Mouse (Mus musculus) CH12.LX (cell line): ENCODE results near the gene Gbp3. TPM values are rescaled to one million over a fixed set of nuclear protein-coding genes. Genes with fewer than 3 reads are reported as not detected.

Experiments used
- DNase-seq: peaks from one replicate; pipeline ENCODE4 v3.0.0-alpha.2; 2013; ENCODE audit errors: extremely low read depth
- H3K27ac ChIP-seq: 2 replicates; pipeline ENCODE4 v1.5.1; 2012; ENCODE audit warnings: low read depth, mild to moderate bottlenecking, control low read depth, moderate library complexity; ENCODE audit not compliant: insufficient read depth
- H3K27me3 ChIP-seq: replicated peaks from 2 replicates; pipeline ENCODE3; 2012; ENCODE audit warnings: inconsistent platforms
- H3K36me3 ChIP-seq, 2 experiments: replicated peaks in 1 of 2; 2 replicates each; pipeline versions ENCODE3 to v1.6.1; 2012; ENCODE audit warnings: inconsistent platforms in 1 of 2, low read length in 1 of 2, mild to moderate bottlenecking in 1 of 2, mixed read lengths in 1 of 2, moderate library complexity in 1 of 2; ENCODE audit not compliant: control insufficient read depth in 1 of 2, insufficient read depth in 1 of 2
- H3K4me1 ChIP-seq, 2 experiments: 2 replicates each; pipeline ENCODE4 v1.6.1; 2012; ENCODE audit warnings: inconsistent platforms in 1 of 2, moderate library complexity in 1 of 2; ENCODE audit not compliant: insufficient read depth in 2 of 2, control insufficient read depth in 1 of 2
- H3K4me2 ChIP-seq: 2 replicates; pipeline ENCODE4 v1.6.1; 2012; ENCODE audit warnings: low read depth, mild to moderate bottlenecking, control low read depth; ENCODE audit not compliant: poor library complexity, insufficient read depth, severe bottlenecking
- H3K4me3 ChIP-seq, 3 experiments: fragments of 150-350 bp in 1 of 3; sonication (generic) in 1 of 3; replicated peaks in 1 of 3; 2 replicates each; pipeline versions ENCODE3 to v1.5.1; 2011 to 2012; ENCODE audit warnings: low read depth in 2 of 3, low read length in 2 of 3, mild to moderate bottlenecking in 2 of 3, moderate library complexity in 2 of 3, control low read depth in 1 of 3, improper control_type of control experiment in 1 of 3, inconsistent platforms in 1 of 3, mixed read lengths in 1 of 3; ENCODE audit not compliant: poor library complexity in 1 of 3
- H3K79me2 ChIP-seq: replicated peaks from 2 replicates; pipeline ENCODE4 v1.6.1; 2012; ENCODE audit warnings: mild to moderate bottlenecking, moderate library complexity; ENCODE audit not compliant: control insufficient read depth, poor library complexity, insufficient read depth, severe bottlenecking; ENCODE audit errors: extremely low read depth
- H3K9ac ChIP-seq: 2 replicates; pipeline ENCODE4 v1.6.1; 2012; ENCODE audit warnings: low read depth, mild to moderate bottlenecking, control low read depth, moderate library complexity; ENCODE audit not compliant: insufficient read depth
- H3K9me3 ChIP-seq: replicated peaks from 2 replicates; pipeline ENCODE3; 2012; ENCODE audit warnings: low read length, inconsistent platforms, mixed read lengths
- BHLHE40 ChIP-seq: IDR thresholded peaks from 2 replicates; pipeline ENCODE4 v1.6.1; 2011; ENCODE audit warnings: mild to moderate bottlenecking, low read depth, low read length, improper control_type of control experiment
- CHD1 ChIP-seq: IDR thresholded peaks from 2 replicates; pipeline ENCODE4 v1.6.1; 2012; ENCODE audit warnings: low read depth, low read length, improper control_type of control experiment, inconsistent platforms
- CTCF ChIP-seq, 2 experiments: IDR thresholded peaks in 1 of 2; conservative IDR thresholded peaks in 1 of 2; 2 replicates each; pipeline ENCODE4 v1.5.1; 2011 to 2012; ENCODE audit warnings: low read depth in 2 of 2, low read length in 2 of 2, improper control_type of control experiment in 1 of 2, inconsistent platforms in 1 of 2, mild to moderate bottlenecking in 1 of 2, moderate library complexity in 1 of 2
- EP300 ChIP-seq: IDR thresholded peaks from 2 replicates; pipeline ENCODE4 v1.6.1; 2011; ENCODE audit warnings: low read length, improper control_type of control experiment
- ETS1 ChIP-seq: conservative IDR thresholded peaks from 2 replicates; pipeline ENCODE4 v1.6.1; 2012; ENCODE audit warnings: low read depth, mild to moderate bottlenecking, inconsistent platforms, low read length, improper control_type of control experiment, moderate library complexity
- HCFC1 ChIP-seq: IDR thresholded peaks from 2 replicates; pipeline ENCODE4 v1.6.1; 2012; ENCODE audit warnings: low read depth, mild to moderate bottlenecking, inconsistent platforms, low read length, improper control_type of control experiment
- IRF4 ChIP-seq: IDR thresholded peaks from 2 replicates; pipeline ENCODE4 v1.6.1; 2014; ENCODE audit warnings: low read depth, mild to moderate bottlenecking, inconsistent platforms, low read length, improper control_type of control experiment
- JUN ChIP-seq: IDR thresholded peaks from 2 replicates; pipeline ENCODE4 v1.6.1; 2011; ENCODE audit warnings: low read depth, mild to moderate bottlenecking, low read length, improper control_type of control experiment, moderate library complexity; ENCODE audit not compliant: insufficient read depth
- JUND ChIP-seq: conservative IDR thresholded peaks from 2 replicates; pipeline ENCODE4 v1.6.1; 2011; ENCODE audit warnings: low read depth, low read length, improper control_type of control experiment
- MAFK ChIP-seq: IDR thresholded peaks from 2 replicates; pipeline ENCODE4 v1.6.1; 2011; ENCODE audit warnings: low read length, improper control_type of control experiment; ENCODE audit not compliant: insufficient replicate concordance
- MAZ ChIP-seq: IDR thresholded peaks from 2 replicates; pipeline ENCODE4 v1.6.1; 2012; ENCODE audit warnings: low read depth, mild to moderate bottlenecking, inconsistent platforms, low read length, improper control_type of control experiment, moderate library complexity
- MXI1 ChIP-seq: IDR thresholded peaks from 2 replicates; pipeline ENCODE4 v1.6.1; 2011; ENCODE audit warnings: mild to moderate bottlenecking, low read depth, low read length, improper control_type of control experiment
- POLR2AphosphoS2 ChIP-seq: IDR thresholded peaks from 2 replicates; pipeline ENCODE4 v1.6.1; 2011; ENCODE audit warnings: low read depth, low read length, improper control_type of control experiment
- RCOR1 ChIP-seq: conservative IDR thresholded peaks from 2 replicates; pipeline ENCODE4 v1.6.1; 2012; ENCODE audit warnings: low read depth, mild to moderate bottlenecking, inconsistent platforms, low read length, improper control_type of control experiment
- USF1 ChIP-seq: IDR thresholded peaks from 2 replicates; pipeline ENCODE4 v1.6.1; 2014; ENCODE audit warnings: low read depth, mild to moderate bottlenecking, inconsistent platforms, low read length, improper control_type of control experiment
- ZMIZ1 ChIP-seq: IDR thresholded peaks from 2 replicates; pipeline ENCODE4 v1.6.1; 2012; ENCODE audit warnings: low read depth, mild to moderate bottlenecking, inconsistent platforms, low read length, improper control_type of control experiment
- ZNF384 ChIP-seq: IDR thresholded peaks from 2 replicates; pipeline ENCODE4 v1.6.1; 2012; ENCODE audit warnings: low read depth, low read length, improper control_type of control experiment, inconsistent platforms
- dilution Hi-C: fragments of 300-500 bp; cut with MboI; formaldehyde crosslinking; loops from 2 replicates; pipeline ENCODE4 v1.14.3; 2020; ENCODE audit warnings: low sequenced_read_pairs; ENCODE audit not compliant: extremely low pct_unique_long_range_greater_than_20kb, extremely low pct_ligation_motif_present
- in situ Hi-C: fragments of 300-500 bp; cut with MboI; formaldehyde crosslinking; loops from 3 replicates; pipeline ENCODE4 v1.14.3; 2019; ENCODE audit warnings: low sequenced_read_pairs, low pct_ligation_motif_present, low pct_unique_long_range_greater_than_20kb, mixed read lengths
- polyA plus RNA-seq: library from polyadenylated mRNA; unstranded; fragments of >175 nt; gene quantifications from 2 replicates; pipeline ENCODE4 v1.2.1, GENCODE M21; 2012; ENCODE audit warnings: low read depth; ENCODE audit not compliant: insufficient read length
- total RNA-seq, 2 experiments: library from RNA; depleted of rRNA; stranded (reverse); fragments of 300-350 nt in 1 of 2; fragments of >200 nt in 1 of 2; gene quantifications; 2 replicates each; pipeline ENCODE4 v1.2.3; 2012 to 2014

Gbp3 gene
- total and polyA plus RNA-seq, 3 experiments: 89.0 to 91.4 (median 90.6) TPM

DNA sequence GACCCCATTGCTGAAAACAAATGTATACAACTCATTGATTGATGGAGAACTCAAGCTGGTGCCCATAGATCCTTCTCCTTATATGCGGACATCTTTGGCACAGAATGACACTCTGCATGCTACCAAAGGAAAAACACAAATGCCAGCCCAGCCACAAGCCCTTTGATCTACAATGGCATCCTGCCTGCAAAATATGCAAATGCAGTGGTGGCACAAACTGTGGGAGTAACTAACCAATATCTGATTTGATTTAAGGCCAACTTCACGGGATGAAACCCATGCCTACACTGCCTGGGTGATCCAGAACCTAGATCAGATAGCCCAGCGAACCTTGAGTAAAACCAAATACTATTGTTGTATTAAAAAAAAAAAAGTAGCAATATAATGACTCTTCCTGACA is 13.1 kb upstream of the Gbp3 start:
- H3K4me2 ChIP-seq: no peak overlapping the region
- no peak overlapping the region for H3K4me3 ChIP-seq
- in situ Hi-C loops: no loop called here
- peaks cover 3 to 24% of the 10 kb centered on the region in 2 experiments for H3K36me3 ChIP-seq
- peaks cover 3 to 21% of the 10 kb centered on the region in 2 experiments; a peak in 3 of 4 replicates for H3K4me1 ChIP-seq
- no peak for DNase-seq
- no peaks in the 10 kb centered on the region for H3K79me2 ChIP-seq
- H3K27ac ChIP-seq: no peak overlapping the region
- no peak overlapping the region for H3K9ac ChIP-seq
- no peaks in the 10 kb centered on the region for H3K9me3 ChIP-seq
- dilution Hi-C loops: no loop called here
- H3K27me3 ChIP-seq: no peaks in the 10 kb centered on the region
- TF ChIP-seq ETS1: no peak
- TF ChIP-seq CHD1: no peak
- TF ChIP-seq ZMIZ1: no peak
- TF ChIP-seq EP300: no peak
- TF ChIP-seq CTCF (conservative IDR thresholded peaks at IDR 0.05 in 1 of 2, IDR thresholded peaks at IDR 0.05 in 1 of 2; ENCODE audit: low read depth in 2 of 2, low read length in 2 of 2): no peak
- no peak for TF ChIP-seq POLR2AphosphoS2
- TF ChIP-seq MXI1: no peak
- TF ChIP-seq IRF4: no peak
- TF ChIP-seq HCFC1: no peak
- no peak for TF ChIP-seq RCOR1
- no peak for TF ChIP-seq JUND
- TF ChIP-seq, all 38 proteins: peak for 0

DNA sequence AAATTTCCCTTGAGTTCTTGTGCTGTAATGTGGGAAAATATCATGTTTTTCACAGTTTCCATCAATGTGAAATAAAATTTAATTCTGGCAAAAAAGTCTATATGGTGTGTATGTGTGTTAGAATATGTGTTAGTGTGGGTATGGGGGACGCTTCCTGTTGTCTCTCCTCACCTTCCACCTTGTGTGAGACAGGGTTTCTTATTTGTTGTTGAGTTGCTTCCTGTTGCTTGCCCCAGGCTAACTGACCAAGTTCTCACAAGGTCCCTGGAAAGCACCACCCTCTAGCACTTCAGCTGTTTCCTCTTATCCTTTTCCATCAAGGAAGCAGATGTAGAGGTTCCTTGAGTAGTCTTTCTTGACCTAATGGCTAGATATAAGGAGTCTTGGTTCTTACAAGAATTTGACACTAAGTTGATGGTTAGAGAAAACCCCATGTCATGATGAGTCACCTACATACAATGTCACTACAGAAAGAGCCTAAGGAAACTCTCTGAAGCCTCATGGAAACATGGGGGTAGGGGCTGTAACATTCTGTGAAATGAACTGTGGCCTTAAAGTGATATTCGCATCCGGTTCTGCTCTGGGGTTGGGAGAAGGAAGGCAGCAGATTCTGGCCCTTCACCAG is 9.7 kb upstream of the Gbp3 start:
- in situ Hi-C loops (no loop called here), dilution Hi-C loops (no loop called here)
- H3K27ac ChIP-seq: no peak overlapping the region; the same call in 1 of the 2 replicates
- TF ChIP-seq ZNF384 (no peak), BHLHE40 (no peak), ETS1 (peak; percentile 63; the same call in 1 of the 2 replicates), EP300 (0 out of 2 replicates have a peak, but pooled peaks have one; percentile 24), MAZ (no peak), JUN (0 out of 2 replicates have a peak, but pooled peaks have one; percentile 13), MAFK (no peak), JUND (no peak), CHD1 (no peak), USF1 (no peak)
- no peaks in the 10 kb centered on the region for H3K27me3 ChIP-seq
- H3K36me3 ChIP-seq: peaks cover 2 to 9% of the 10 kb centered on the region in 2 experiments
- H3K4me1 ChIP-seq: peaks cover 5 to 25% of the 10 kb centered on the region in 2 experiments; a peak in 3 of 4 replicates
- no peaks in the 10 kb centered on the region for H3K9me3 ChIP-seq
- no peak overlapping the region for H3K4me2 ChIP-seq
- peak; percentile 53 for DNase-seq
- H3K4me3 ChIP-seq: no peak overlapping the region
- H3K9ac ChIP-seq: no peak overlapping the region
- H3K79me2 ChIP-seq: no peaks in the 10 kb centered on the region
